Mouse (Mus musculus) megakaryocyte, embryonic 14.5 days (primary cell): Measurements from ENCODE around the gene Rel. TPM values are rescaled to one million over a fixed set of nuclear protein-coding genes. Genes with fewer than 3 reads are reported as not detected.
"Not testable (repeated sequence)": the region's sequence is repeated elsewhere in the genome, so short reads cannot be mapped to it uniquely, and the experiment has no call there.

ENCODE experiments used
- H3K27me3 ChIP-seq: replicated peaks from 2 replicates; pipeline ENCODE3; 2012; ENCODE audit warnings: inconsistent platforms
- H3K36me3 ChIP-seq: replicated peaks from 2 replicates; pipeline ENCODE3; 2012; ENCODE audit warnings: low read length, inconsistent platforms, mixed read lengths
- H3K4me1 ChIP-seq: 2 replicates; pipeline ENCODE4 v1.6.1; 2012; ENCODE audit warnings: inconsistent platforms
- H3K4me3 ChIP-seq: replicated peaks from 2 replicates; pipeline ENCODE3; 2012; ENCODE audit warnings: moderate library complexity, mild to moderate bottlenecking, inconsistent platforms
- H3K9me3 ChIP-seq: 2 replicates; pipeline ENCODE4 v1.6.1; 2012; ENCODE audit warnings: inconsistent platforms
- FLI1 ChIP-seq: IDR thresholded peaks from 2 replicates; pipeline ENCODE4 v1.6.1; 2012; ENCODE audit warnings: low read length, inconsistent platforms, mixed read lengths
- GATA1 ChIP-seq: IDR thresholded peaks from 3 replicates; pipeline ENCODE4 v1.6.1; 2012; ENCODE audit warnings: mixed read lengths, low read length, inconsistent platforms, borderline replicate concordance
- polyA plus RNA-seq: library from polyadenylated mRNA; stranded (reverse); fragments of >175 nt; gene quantifications from 2 replicates; pipeline ENCODE4 v1.2.3, GENCODE M21; 2012; ENCODE audit warnings: low replicate concordance; ENCODE audit not compliant: insufficient read depth

The Rel gene
- polyA plus RNA-seq, 1 experiment, result 0.08 TPM

- H3K27me3 ChIP-seq, result no peaks in the 10 kb centered on the region
- no peaks in the 10 kb centered on the region for H3K36me3 ChIP-seq
- H3K4me3 ChIP-seq, result no peak overlapping the region
- peaks cover 4% of the 10 kb centered on the region for H3K9me3 ChIP-seq
- TF ChIP-seq GATA1 (no peak), FLI1 (no peak)
- peaks cover 8% of the 10 kb centered on the region; the same call in 1 of the 2 replicates for H3K4me1 ChIP-seq
Observed at GRCm38 (mm10) chr11:23778787-23779201, 8.0 kb upstream of the Rel start.

GRCm38 (mm10) chr11:23772471-23772870 lies 1.7 kb upstream of the Rel start:
- H3K27me3 ChIP-seq, result no peaks in the 10 kb centered on the region
- H3K4me3 ChIP-seq, result no peak overlapping the region
- TF ChIP-seq GATA1 (no peak), FLI1 (no peak)
- peaks cover 23% of the 10 kb centered on the region for H3K4me1 ChIP-seq
- H3K9me3 ChIP-seq, result peaks cover 10% of the 10 kb centered on the region
- peaks cover 4% of the 10 kb centered on the region for H3K36me3 ChIP-seq

GRCm38 (mm10) chr11:23771507-23772097 lies 832 bp upstream of the Rel start:
- TF ChIP-seq GATA1, result no peak
- no peak for TF ChIP-seq FLI1
- peaks cover 23% of the 10 kb centered on the region for H3K4me1 ChIP-seq
- peaks cover 10% of the 10 kb centered on the region for H3K9me3 ChIP-seq
- H3K36me3 ChIP-seq, result peaks cover 4% of the 10 kb centered on the region
- no peaks in the 10 kb centered on the region for H3K27me3 ChIP-seq
- H3K4me3 ChIP-seq, result peak overlapping the region; percentile 96

- peaks cover 23% of the 10 kb centered on the region for H3K4me1 ChIP-seq
- H3K36me3 ChIP-seq, result peaks cover 4% of the 10 kb centered on the region
- peak overlapping the region; percentile 96 for H3K4me3 ChIP-seq
- H3K27me3 ChIP-seq, result no peaks in the 10 kb centered on the region
- peaks cover 10% of the 10 kb centered on the region for H3K9me3 ChIP-seq
- TF ChIP-seq GATA1 (no peak), FLI1 (no peak)
Observed at GRCm38 (mm10) chr11:23770510-23770759, 335 bp downstream of the Rel start.

- Histone ChIP-seq H3K4me3 (peak overlapping the region; percentile 96), H3K9me3 (peaks cover 10% of the 10 kb centered on the region)
Observed at GRCm38 (mm10) chr11:23769686-23770509, 872 bp downstream of the Rel start.

GRCm38 (mm10) chr11:23769033-23769432 lies 1.7 kb downstream of the Rel start:
- peaks cover 23% of the 10 kb centered on the region for H3K4me1 ChIP-seq
- H3K36me3 ChIP-seq, result peaks cover 4% of the 10 kb centered on the region
- no peak for TF ChIP-seq FLI1
- no peak for TF ChIP-seq GATA1
- H3K27me3 ChIP-seq, result no peaks in the 10 kb centered on the region
- H3K4me3 ChIP-seq, result peak overlapping the region; percentile 96
- peaks cover 8% of the 10 kb centered on the region for H3K9me3 ChIP-seq

More at GRCm38 (mm10) chr11:23769686-23770509, 872 bp downstream of the Rel start:
- Histone ChIP-seq H3K27me3 (no peaks in the 10 kb centered on the region), H3K4me1 (peaks cover 23% of the 10 kb centered on the region), H3K36me3 (peaks cover 4% of the 10 kb centered on the region)
- TF ChIP-seq FLI1, result no peak
- no peak for TF ChIP-seq GATA1

GRCm38 (mm10) chr11:23767928-23768327 lies 2.8 kb downstream of the Rel start:
- H3K9me3 ChIP-seq, result no peaks in the 10 kb centered on the region
- no peaks in the 10 kb centered on the region for H3K36me3 ChIP-seq
- no peak overlapping the region for H3K4me3 ChIP-seq
- no peaks in the 10 kb centered on the region for H3K27me3 ChIP-seq
- TF ChIP-seq GATA1 (no peak), FLI1 (no peak)
- H3K4me1 ChIP-seq, result peaks cover 22% of the 10 kb centered on the region

- not testable (repeated sequence) for H3K9me3 ChIP-seq, H3K27me3 ChIP-seq, H3K36me3 ChIP-seq, H3K4me3 ChIP-seq
- H3K4me1 ChIP-seq, result peaks cover 17% of the 10 kb centered on the region
Observed at GRCm38 (mm10) chr11:23767369-23767768, 3.4 kb downstream of the Rel start.

- no peak for TF ChIP-seq GATA1
- no peak for TF ChIP-seq FLI1
- no peaks in the 10 kb centered on the region for H3K27me3 ChIP-seq
- no peaks in the 10 kb centered on the region for H3K9me3 ChIP-seq
- no peaks in the 10 kb centered on the region for H3K36me3 ChIP-seq
- H3K4me3 ChIP-seq, result no peak overlapping the region
- H3K4me1 ChIP-seq, result no peaks in the 10 kb centered on the region; the same call in 1 of the 2 replicates
Observed at GRCm38 (mm10) chr11:23762635-23763034, 8.1 kb downstream of the Rel start.

- H3K36me3 ChIP-seq, result no peaks in the 10 kb centered on the region
- no peak for TF ChIP-seq GATA1
- TF ChIP-seq FLI1, result no peak
- no peak overlapping the region for H3K4me3 ChIP-seq
- 0 out of 2 replicates have a peak, but pooled peaks cover 5% of the 10 kb centered on the region for H3K4me1 ChIP-seq
- H3K27me3 ChIP-seq, result no peaks in the 10 kb centered on the region
- H3K9me3 ChIP-seq, result no peaks in the 10 kb centered on the region
Observed at GRCm38 (mm10) chr11:23758218-23758617, 12.6 kb downstream of the Rel start.
